Mouse (Mus musculus) midbrain, embryonic 12.5 days (tissue): ENCODE results near the gene Tmeff1. TPM values are rescaled to one million over a fixed set of nuclear protein-coding genes. Genes with fewer than 3 reads are reported as not detected.
"Not testable (repeated sequence)": the region's sequence is repeated elsewhere in the genome, so short reads cannot be mapped to it uniquely, and the experiment has no call there.

Source experiments
- ATAC-seq: fragments of 200-750 bp; cut with Nextera tagmentation; 2 replicates; pipeline ENCODE4 v1.8.0; 2017; ENCODE audit warnings: low read depth, moderate TSS enrichment, moderate library complexity; ENCODE audit not compliant: low FRiP score
- H3K27ac ChIP-seq: fragments of 300-500 bp; sonication (generic); replicated peaks from 2 replicates; pipeline ENCODE4 v1.5.1; 2016; ENCODE audit warnings: mild to moderate bottlenecking
- H3K27me3 ChIP-seq: fragments of 300-500 bp; sonication (generic); 2 replicates; pipeline ENCODE4 v1.6.1; 2016; ENCODE audit warnings: mild to moderate bottlenecking
- H3K36me3 ChIP-seq: fragments of 300-500 bp; sonication (generic); 2 replicates; pipeline ENCODE4 v1.6.1; 2016
- H3K4me1 ChIP-seq: fragments of 300-500 bp; sonication (generic); 2 replicates; pipeline ENCODE4 v1.6.1; 2016
- H3K4me2 ChIP-seq: fragments of 300-500 bp; sonication (generic); replicated peaks from 2 replicates; pipeline ENCODE4 v1.6.1; 2016; ENCODE audit warnings: mild to moderate bottlenecking, moderate library complexity
- H3K4me3 ChIP-seq: fragments of 300-500 bp; sonication (generic); 2 replicates; pipeline ENCODE4 v1.5.1; 2016; ENCODE audit warnings: mild to moderate bottlenecking
- H3K9ac ChIP-seq: fragments of 300-500 bp; sonication (generic); replicated peaks from 2 replicates; pipeline ENCODE4 v1.6.1; 2016; ENCODE audit warnings: mild to moderate bottlenecking, moderate library complexity
- H3K9me3 ChIP-seq: fragments of 300-500 bp; sonication (generic); 2 replicates; pipeline ENCODE4 v1.6.1; 2016; ENCODE audit warnings: mild to moderate bottlenecking
- WGBS: fragments of 180-500 bp; shearing (Covaris S2); methylation state at CpG from one replicate; pipeline ENCODE4 v1.1.7; 2016; 5-methylcytosine and 5-hydroxymethylcytosine counted together
- polyA plus RNA-seq: library from polyadenylated mRNA; unstranded; fragments of >200 nt; fragmentation: Nextera tagmentation; extraction: Ambion mirVana; gene quantifications from 2 replicates; pipeline ENCODE4 v1.2.1, GENCODE M21; 2016

Tmeff1 gene
- polyA plus RNA-seq, 1 experiment from 2014 or later = 268 TPM

DNA sequence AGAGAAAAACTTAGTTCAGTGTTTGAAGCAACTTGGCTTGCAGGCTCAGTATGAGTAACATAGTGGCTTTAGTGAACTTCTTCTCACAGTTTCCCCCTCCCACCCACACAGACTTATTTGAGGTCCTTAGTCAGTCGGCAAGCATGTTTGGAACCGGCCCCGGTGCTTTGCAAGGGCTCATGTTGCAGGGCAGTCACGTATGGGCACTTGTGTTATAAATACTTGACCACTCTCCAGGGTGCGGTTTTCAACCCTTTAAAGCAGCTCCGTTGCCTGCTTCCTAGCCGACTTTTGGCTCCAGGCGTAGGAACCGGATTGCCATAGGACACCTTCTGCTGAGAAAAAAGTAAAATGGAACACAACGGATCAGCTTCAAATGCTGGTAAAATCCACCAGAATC, 78.3 kb downstream of the Tmeff1 start, which contains the start of gene Cavin4:
Gene Cavin4, plus strand, starts transcription at position 244 of the 400 bp plus-strand sequence.
- Histone ChIP-seq H3K4me2 (no peak within 1 kb of the TSS), H3K27me3 (no peaks in the 10 kb centered on the region), H3K27ac (no peak within 1 kb of the TSS), H3K4me1 (no peaks in the 10 kb centered on the region), H3K4me3 (no peak within 1 kb of the TSS), H3K36me3 (peaks cover 63% of the 10 kb centered on the region), H3K9me3 (no peaks in the 10 kb centered on the region), H3K9ac (no peak within 1 kb of the TSS)
- WGBS = 94% methylated on average over 10 of the region's 10 CpGs
- no peak for ATAC-seq

GRCm38 (mm10) chr4:48664021-48664420, 79.0 kb downstream of the Tmeff1 start:
- Histone ChIP-seq H3K9ac (no peak overlapping the region), H3K4me3 (no peak overlapping the region), H3K27me3 (no peaks in the 10 kb centered on the region), H3K4me1 (no peaks in the 10 kb centered on the region), H3K9me3 (no peaks in the 10 kb centered on the region), H3K4me2 (no peak overlapping the region), H3K36me3 (peaks cover 55% of the 10 kb centered on the region), H3K27ac (no peak overlapping the region)
- ATAC-seq = no peak
- WGBS = 94% methylated on average over 6 of the region's 6 CpGs

GRCm38 (mm10) chr4:48667279-48667678, 82.3 kb downstream of the Tmeff1 start:
- H3K4me2 ChIP-seq = no peak overlapping the region
- peaks cover 50% of the 10 kb centered on the region for H3K36me3 ChIP-seq
- no peak overlapping the region for H3K4me3 ChIP-seq
- 88% methylated on average over 6 of the region's 6 CpGs for WGBS
- no peaks in the 10 kb centered on the region for H3K4me1 ChIP-seq
- H3K9ac ChIP-seq = no peak overlapping the region
- no peaks in the 10 kb centered on the region for H3K27me3 ChIP-seq
- H3K9me3 ChIP-seq = no peaks in the 10 kb centered on the region
- H3K27ac ChIP-seq = no peak overlapping the region
- ATAC-seq = no peak

- Histone ChIP-seq H3K9me3 (no peaks in the 10 kb centered on the region), H3K9ac (no peak overlapping the region), H3K4me2 (no peak overlapping the region), H3K36me3 (peaks cover 62% of the 10 kb centered on the region), H3K27ac (no peak overlapping the region), H3K4me1 (no peaks in the 10 kb centered on the region), H3K4me3 (no peak overlapping the region), H3K27me3 (no peaks in the 10 kb centered on the region)
- 95% methylated on average over 5 of the region's 5 CpGs for whole genome bisulfite sequencing
- no peak for ATAC-seq
These were observed 87.9 kb downstream of the Tmeff1 start for GRCm38 (mm10) chr4:48672915-48673314.

- no peak overlapping the region for H3K4me3 ChIP-seq
- WGBS = 89% methylated on average over 7 of the region's 7 CpGs
- no peak overlapping the region for H3K27ac ChIP-seq
- H3K36me3 ChIP-seq = peaks cover 62% of the 10 kb centered on the region
- H3K9me3 ChIP-seq = no peaks in the 10 kb centered on the region
- H3K4me1 ChIP-seq = no peaks in the 10 kb centered on the region
- H3K4me2 ChIP-seq = no peak overlapping the region
- no peak overlapping the region for H3K9ac ChIP-seq
- no peak for ATAC-seq
- no peaks in the 10 kb centered on the region for H3K27me3 ChIP-seq
These were observed 89.4 kb downstream of the Tmeff1 start for GRCm38 (mm10) chr4:48674412-48674811.

DNA sequence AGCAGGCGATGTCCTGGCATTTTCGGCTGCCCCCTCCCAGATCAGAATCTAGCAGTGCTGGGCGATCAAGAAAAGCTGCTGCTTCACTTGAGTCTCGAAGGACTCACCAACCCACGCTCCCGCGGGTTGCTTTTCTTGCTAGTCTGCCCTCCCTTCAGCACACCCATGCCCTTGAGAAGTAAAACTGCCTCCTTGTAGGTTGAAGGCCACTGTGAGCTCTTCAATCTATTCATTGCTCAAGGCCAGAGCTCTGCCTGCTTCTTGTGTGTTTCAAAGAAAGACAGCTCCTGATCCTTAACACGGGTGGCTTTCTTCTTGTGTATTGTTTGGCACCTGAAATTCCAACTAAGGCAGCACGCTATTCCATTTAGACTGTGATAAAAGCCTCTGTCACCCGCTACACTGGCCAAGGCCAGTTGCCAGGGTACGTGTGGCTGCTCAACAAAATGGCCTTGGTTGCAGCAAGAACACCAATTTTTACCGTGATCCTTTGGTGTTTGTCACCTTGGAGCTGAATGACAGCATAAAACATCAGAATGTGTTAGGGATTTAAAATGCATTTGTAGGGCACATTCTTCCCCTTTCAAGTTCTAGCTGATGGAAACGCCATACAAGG, 91.7 kb downstream of the Tmeff1 start:
- WGBS = 90% methylated on average over 13 of the region's 13 CpGs
- no peaks in the 10 kb centered on the region for H3K4me1 ChIP-seq
- no peak overlapping the region for H3K4me2 ChIP-seq
- no peak for ATAC-seq
- H3K4me3 ChIP-seq = no peak overlapping the region
- no peak overlapping the region for H3K27ac ChIP-seq
- H3K27me3 ChIP-seq = no peaks in the 10 kb centered on the region
- H3K36me3 ChIP-seq = peaks cover 46% of the 10 kb centered on the region
- H3K9me3 ChIP-seq = no peaks in the 10 kb centered on the region
- no peak overlapping the region for H3K9ac ChIP-seq

DNA sequence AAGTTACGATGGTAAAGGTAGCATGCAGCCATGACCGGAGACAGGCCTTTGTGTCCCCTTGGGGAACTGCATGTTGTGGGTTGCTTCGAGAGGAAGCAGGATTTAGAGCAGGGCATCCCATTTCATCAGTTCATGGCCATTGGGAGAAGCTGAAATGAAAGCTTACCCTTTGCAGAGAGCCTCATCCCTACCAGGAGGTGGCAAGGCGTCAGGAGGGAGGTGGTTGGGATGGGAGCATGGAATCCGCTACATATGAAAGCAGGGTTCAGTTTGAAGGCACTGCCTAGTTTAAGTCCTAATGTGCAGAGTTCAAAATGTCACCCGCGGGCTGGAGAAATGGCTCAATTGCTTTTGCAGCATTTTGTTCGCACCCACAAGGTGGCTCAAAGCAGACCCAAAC, 92.3 kb downstream of the Tmeff1 start:
- Histone ChIP-seq H3K27me3 (no peaks in the 10 kb centered on the region), H3K9me3 (no peaks in the 10 kb centered on the region), H3K4me2 (no peak overlapping the region), H3K4me1 (no peaks in the 10 kb centered on the region), H3K36me3 (peaks cover 40% of the 10 kb centered on the region), H3K27ac (no peak overlapping the region), H3K9ac (no peak overlapping the region), H3K4me3 (no peak overlapping the region)
- 96% methylated on average over 8 of the region's 8 CpGs for WGBS
- ATAC-seq = no peak

DNA sequence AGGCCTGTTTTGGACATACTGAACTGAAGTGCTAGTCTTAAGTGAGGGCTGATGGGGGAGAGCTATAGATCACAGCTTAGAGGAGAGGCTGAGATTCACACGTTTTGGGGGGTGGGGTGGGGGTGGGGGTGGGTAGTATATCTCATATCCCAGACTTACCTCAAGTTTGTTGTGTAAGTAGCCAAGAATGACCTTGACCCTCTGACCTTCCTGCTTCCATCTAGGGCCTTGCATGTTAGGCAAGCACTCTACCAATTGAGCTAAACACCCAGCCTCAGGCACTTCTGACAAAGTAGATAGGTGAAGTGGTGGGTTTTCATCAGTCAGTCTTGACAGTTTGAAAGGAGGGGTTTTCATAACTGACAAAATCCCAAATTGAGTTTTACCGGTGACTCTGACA, 92.8 kb downstream of the Tmeff1 start:
- WGBS = 76% methylated on average over 2 of the region's 2 CpGs
- no peaks in the 10 kb centered on the region for H3K9me3 ChIP-seq
- H3K4me2 ChIP-seq = no peak overlapping the region
- no peak overlapping the region for H3K27ac ChIP-seq
- H3K4me1 ChIP-seq = no peaks in the 10 kb centered on the region
- peaks cover 34% of the 10 kb centered on the region for H3K36me3 ChIP-seq
- H3K9ac ChIP-seq = no peak overlapping the region
- no peak overlapping the region for H3K4me3 ChIP-seq
- no peak for ATAC-seq
- H3K27me3 ChIP-seq = no peaks in the 10 kb centered on the region

GRCm38 (mm10) chr4:48678793-48679192, 93.8 kb downstream of the Tmeff1 start:
- Histone ChIP-seq H3K27me3 (no peaks in the 10 kb centered on the region), H3K4me3 (no peak overlapping the region), H3K9ac (no peak overlapping the region), H3K4me2 (no peak overlapping the region), H3K9me3 (no peaks in the 10 kb centered on the region), H3K27ac (no peak overlapping the region), H3K36me3 (peaks cover 25% of the 10 kb centered on the region), H3K4me1 (no peaks in the 10 kb centered on the region)
- whole genome bisulfite sequencing = 93% methylated on average over 9 of the region's 9 CpGs
- no peak for ATAC-seq

DNA sequence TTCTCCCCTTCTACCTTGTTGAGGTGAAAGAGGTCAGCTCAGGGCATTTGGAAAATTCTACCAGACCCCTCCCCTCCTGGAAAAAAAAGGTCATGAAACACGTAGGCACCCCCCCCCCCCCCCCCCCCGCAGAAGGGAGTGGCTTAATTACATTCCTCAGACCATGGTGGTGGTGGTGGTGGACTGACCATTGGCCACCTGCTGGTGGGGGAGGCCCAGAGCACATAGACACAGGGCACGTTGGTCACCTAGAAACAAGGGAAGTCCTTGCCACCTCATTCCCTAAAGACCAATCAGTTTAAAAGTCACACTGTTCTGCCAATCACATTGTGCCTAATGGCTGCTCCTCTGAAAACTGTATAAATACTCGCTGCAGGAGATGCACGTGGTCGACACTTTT, 94.8 kb downstream of the Tmeff1 start:
- 76% methylated on average over 6 of the region's 6 CpGs for WGBS
- not testable (repeated sequence) for H3K4me2 ChIP-seq, H3K27ac ChIP-seq, H3K4me1 ChIP-seq, H3K9me3 ChIP-seq, H3K4me3 ChIP-seq, ATAC-seq, H3K27me3 ChIP-seq, H3K9ac ChIP-seq
- peaks cover 17% of the 10 kb centered on the region for H3K36me3 ChIP-seq

GRCm38 (mm10) chr4:48680214-48680613, 95.2 kb downstream of the Tmeff1 start:
- H3K4me1 ChIP-seq = no peaks in the 10 kb centered on the region
- no peak overlapping the region for H3K27ac ChIP-seq
- no peak overlapping the region for H3K4me3 ChIP-seq
- peaks cover 12% of the 10 kb centered on the region for H3K36me3 ChIP-seq
- 77% methylated on average over 7 of the region's 7 CpGs for WGBS
- H3K27me3 ChIP-seq = no peaks in the 10 kb centered on the region
- no peak overlapping the region for H3K4me2 ChIP-seq
- no peak for ATAC-seq
- no peaks in the 10 kb centered on the region for H3K9me3 ChIP-seq
- H3K9ac ChIP-seq = no peak overlapping the region

GRCm38 (mm10) chr4:48680648-48681343, 95.8 kb downstream of the Tmeff1 start:
- Histone ChIP-seq H3K4me1 (no peaks in the 10 kb centered on the region), H3K4me3 (no peak overlapping the region), H3K27me3 (no peaks in the 10 kb centered on the region), H3K4me2 (no peak overlapping the region), H3K9me3 (no peaks in the 10 kb centered on the region), H3K9ac (no peak overlapping the region), H3K27ac (no peak overlapping the region), H3K36me3 (peaks cover 7% of the 10 kb centered on the region)
- ATAC-seq = no peak
- whole genome bisulfite sequencing = 50% methylated on average over 10 of the region's 11 CpGs
